Mouse (Mus musculus) MEL (cell line): ENCODE results near the gene Gm49450.

Experiments used
- CHD2 ChIP-seq: IDR thresholded peaks from 2 replicates; pipeline ENCODE4 v1.6.1; 2011; ENCODE audit warnings: low read length, improper control_type of control experiment
- CTCF ChIP-seq, 3 experiments: IDR thresholded peaks in 2 of 3; conservative IDR thresholded peaks in 1 of 3; 2 replicates each; pipeline ENCODE4 v1.5.1; 2011 to 2012; ENCODE audit warnings: low read length in 3 of 3, low read depth in 2 of 3, mild to moderate bottlenecking in 2 of 3, improper control_type of control experiment in 1 of 3, inconsistent platforms in 1 of 3, mixed read lengths in 1 of 3, moderate library complexity in 1 of 3; ENCODE audit not compliant: control insufficient read depth in 1 of 3, insufficient read depth in 1 of 3, poor library complexity in 1 of 3, severe bottlenecking in 1 of 3
- EP300 ChIP-seq, 2 experiments: IDR thresholded peaks; 2 replicates each; pipeline ENCODE4 v1.6.1; 2011; ENCODE audit warnings: improper control_type of control experiment in 2 of 2, low read length in 2 of 2, low read depth in 1 of 2, mild to moderate bottlenecking in 1 of 2
- GATA1 ChIP-seq: IDR thresholded peaks from 2 replicates; pipeline ENCODE4 v1.6.1; 2011; ENCODE audit warnings: low read depth, low read length, improper control_type of control experiment
- MAFK ChIP-seq: IDR thresholded peaks from 2 replicates; pipeline ENCODE4 v1.6.1; 2011; ENCODE audit warnings: low read depth, mild to moderate bottlenecking, low read length, improper control_type of control experiment, borderline replicate concordance
- MEF2A ChIP-seq: IDR thresholded peaks from 2 replicates; pipeline ENCODE4 v1.6.1; 2014; ENCODE audit warnings: low read depth, mild to moderate bottlenecking, inconsistent platforms, low read length, improper control_type of control experiment; ENCODE audit not compliant: poor library complexity, insufficient replicate concordance, severe bottlenecking; ENCODE audit errors: extremely low read depth
- POLR2A ChIP-seq, 2 experiments: IDR thresholded peaks; 2 replicates each; pipeline ENCODE4 v1.6.1; 2011 to 2012; ENCODE audit warnings: low read length in 2 of 2, mild to moderate bottlenecking in 2 of 2, control low read depth in 1 of 2, improper control_type of control experiment in 1 of 2, low read depth in 1 of 2, moderate library complexity in 1 of 2; ENCODE audit not compliant: control insufficient read depth in 1 of 2, insufficient read depth in 1 of 2, poor library complexity in 1 of 2
- POLR2AphosphoS2 ChIP-seq: IDR thresholded peaks from 2 replicates; pipeline ENCODE4 v1.6.1; 2011; ENCODE audit warnings: low read length, improper control_type of control experiment

GRCm38 (mm10) chr15:98928598-98929240, 24.6 kb downstream of the Gm49450 start:
- no peak for TF ChIP-seq EP300 (IDR thresholded peaks at IDR 0.05; ENCODE audit: low read depth in 1 of 2, low read length in 2 of 2)
- TF ChIP-seq POLR2AphosphoS2, result no peak
- TF ChIP-seq CTCF (IDR thresholded peaks at IDR 0.05 in 2 of 3, conservative IDR thresholded peaks at IDR 0.05 in 1 of 3; ENCODE audit: control insufficient read depth in 1 of 3, insufficient read depth in 1 of 3, low read depth in 2 of 3, low read length in 3 of 3, poor library complexity in 1 of 3, severe bottlenecking in 1 of 3), result peak; percentile 26 to 53 (median 29); a peak in 4 of 6 replicates
- no peak for TF ChIP-seq CHD2
- TF ChIP-seq MAFK, result no peak
- no peak for TF ChIP-seq POLR2A (IDR thresholded peaks at IDR 0.05; ENCODE audit: control insufficient read depth in 1 of 2, insufficient read depth in 1 of 2, low read depth in 1 of 2, low read length in 2 of 2, poor library complexity in 1 of 2)
- TF ChIP-seq MEF2A, result no peak
- TF ChIP-seq GATA1, result no peak
